In genomic region chr10:127509837-127510701, GRCm38 (mm10) we compare ENCODE assay signal across 8 mouse cellular contexts. TPM values are rescaled to one million over a fixed set of nuclear protein-coding genes. Genes with fewer than 3 reads are reported as not detected.
A peak's percentile ranks its signal among the peaks of the same experiment; 100 is the strongest.
DNase-seq lines count a peak whose midpoint lies in the region; ATAC-seq and TF ChIP-seq lines count a peak whose summit lies in the region.

No protein-coding gene starts in this region.

- no peaks in the 10 kb centered on the region for H3K9me3 ChIP-seq in heart, embryonic 10.5 days
- H3K9me3 ChIP-seq in ES-Bruce4 (replicated peaks; ENCODE audit: control insufficient read depth, insufficient read depth, low read length, poor library complexity, severe bottlenecking), result no peaks in the 10 kb centered on the region
- H3K9me3 ChIP-seq in forebrain, embryonic 10.5 days, result no peaks in the 10 kb centered on the region
- no peaks in the 10 kb centered on the region for H3K9me3 ChIP-seq in liver, embryonic 15.5 days (replicated peaks)

- no peak for DNase-seq in heart, embryonic 10.5 days (ENCODE audit: low spot score)
- no peak for DNase-seq in heart, adult 8-10 months (ENCODE audit: low spot score)
- DNase-seq in forebrain, embryonic 10.5 days (ENCODE audit: extremely low spot score, low spot score), result peak; percentile 36
- DNase-seq in adrenal gland, adult 18-20 months (ENCODE audit: low spot score in 2 of 2), result no peak
- DNase-seq in adrenal gland, adult 2 months, result no peak
- DNase-seq in left cerebral cortex, adult 18-20 months (ENCODE audit: low spot score in 2 of 2), result no peak

- H3K4me3 ChIP-seq in heart, embryonic 10.5 days, result peak overlapping the region; percentile 58
- H3K4me3 ChIP-seq in ES-Bruce4 (ENCODE audit: low read depth, low read length), result peak overlapping the region; percentile 53
- H3K4me3 ChIP-seq in forebrain, embryonic 10.5 days, result peak overlapping the region; percentile 56
- H3K4me3 ChIP-seq in liver, embryonic 15.5 days (replicated peaks), result peak overlapping the region; percentile 35; the same call in 1 of the 2 replicates

- ATAC-seq in liver, embryonic 15.5 days (ENCODE audit: insufficient read depth), result no peak

- H3K27ac ChIP-seq in heart, embryonic 10.5 days, result no peak overlapping the region
- no peak overlapping the region for H3K27ac ChIP-seq in ES-Bruce4 (ENCODE audit: insufficient read depth, low read length)
- peak overlapping the region; percentile 83 for H3K27ac ChIP-seq in forebrain, embryonic 10.5 days
- H3K27ac ChIP-seq in liver, embryonic 15.5 days (replicated peaks), result no peak overlapping the region

- H3K4me2 ChIP-seq in liver, embryonic 15.5 days, result peak overlapping the region; percentile 67; the same call in 1 of the 2 replicates

- peaks cover 72% of the 10 kb centered on the region for H3K4me1 ChIP-seq in heart, embryonic 10.5 days
- peaks cover 6% of the 10 kb centered on the region for H3K4me1 ChIP-seq in ES-Bruce4 (ENCODE audit: control insufficient read depth, insufficient read depth, low read length)
- H3K4me1 ChIP-seq in forebrain, embryonic 10.5 days, result peaks cover 76% of the 10 kb centered on the region
- peaks cover 54% of the 10 kb centered on the region for H3K4me1 ChIP-seq in liver, embryonic 15.5 days (replicated peaks)

- no peak for TF ChIP-seq EP300 in ES-Bruce4 (IDR thresholded peaks at IDR 0.05; ENCODE audit: insufficient read depth, low read depth, low read length)

- 5% methylated on average over 17 of the region's 17 CpGs for WGBS in heart, embryonic 10.5 days
- WGBS in forebrain, embryonic 10.5 days, result 2% methylated on average over 17 of the region's 17 CpGs
- WGBS in liver, embryonic 15.5 days (ENCODE audit: insufficient replicate concordance), result 10% methylated on average over 17 of the region's 17 CpGs

- no peak for TF ChIP-seq POLR2A in ES-Bruce4 (IDR thresholded peaks at IDR 0.05; ENCODE audit: insufficient read depth, low read length)

- no peak for TF ChIP-seq CTCF in ES-Bruce4 (IDR thresholded peaks at IDR 0.05; ENCODE audit: low read depth, low read length)

- peak overlapping the region; percentile 38 for H3K9ac ChIP-seq in ES-Bruce4 (ENCODE audit: low read depth, poor library complexity, severe bottlenecking)
- no peak overlapping the region for H3K9ac ChIP-seq in liver, embryonic 15.5 days

- peaks cover 8% of the 10 kb centered on the region; the same call in 1 of the 2 replicates for H3K36me3 ChIP-seq in heart, embryonic 10.5 days
- no peaks in the 10 kb centered on the region for H3K36me3 ChIP-seq in ES-Bruce4 (ENCODE audit: control insufficient read depth, insufficient read depth, low read length, poor library complexity, severe bottlenecking)
- no peaks in the 10 kb centered on the region for H3K36me3 ChIP-seq in forebrain, embryonic 10.5 days (replicated peaks)
- no peaks in the 10 kb centered on the region for H3K36me3 ChIP-seq in liver, embryonic 15.5 days (replicated peaks)

- H3K27me3 ChIP-seq in heart, embryonic 10.5 days (ENCODE audit: insufficient read depth, poor library complexity, severe bottlenecking), result peaks cover 93% of the 10 kb centered on the region
- H3K27me3 ChIP-seq in ES-Bruce4 (ENCODE audit: control insufficient read depth, insufficient read depth, low read length, poor library complexity, severe bottlenecking), result no peaks in the 10 kb centered on the region
- peaks cover 99% of the 10 kb centered on the region for H3K27me3 ChIP-seq in forebrain, embryonic 10.5 days (ENCODE audit: poor library complexity, severe bottlenecking)
- peaks cover 95% of the 10 kb centered on the region for H3K27me3 ChIP-seq in liver, embryonic 15.5 days

RNA-seq across cellular contexts. Expression of gene Ndufa4l2, which starts 4.7 kb away (rescaled TPM):
- polyA plus RNA-seq in heart, embryonic 10.5 days (2016; fragmentation: Nextera tagmentation; extraction: Ambion mirVana), result 7.8 and 9.0 TPM in 2 replicates
- 10 to 100 TPM; 17.2 to 26.5 (median 21.6) TPM for total RNA-seq in heart, adult 8-10 months (2022)
- polyA plus RNA-seq in ES-Bruce4 (2011; ENCODE audit: insufficient read depth, insufficient read length, low read depth, missing spikeins), result 5.4 and 5.7 TPM in 2 replicates
- polyA plus RNA-seq in forebrain, embryonic 10.5 days (2016; fragmentation: Nextera tagmentation; extraction: Ambion mirVana), result 2.6 and 2.9 TPM in 2 replicates
- 20.7 and 42.1 TPM in 2 replicates for polyA plus RNA-seq in liver, embryonic 15.5 days (2015; fragmentation: Nextera tagmentation; extraction: Ambion mirVana)
- 10 to 100 TPM; 36.0 to 55.3 TPM for total RNA-seq in adrenal gland, adult 18-20 months (2021)
- 10 to 100 TPM; 45.8 to 53.5 TPM for total RNA-seq in adrenal gland, adult 2 months (2021)
- polyA plus RNA-seq in adrenal gland, adult 2 months (2012; rRNA removed), result 86.0 and 107 TPM in 2 replicates
- 1 to 10 TPM; 3.5 to 5.2 TPM for total RNA-seq in left cerebral cortex, adult 18-20 months (2021)

RNA-seq across cellular contexts. Expression of gene Stac3, which starts 8.6 kb away (rescaled TPM):
- polyA plus RNA-seq in heart, embryonic 10.5 days (2016; fragmentation: Nextera tagmentation; extraction: Ambion mirVana), result 0.22 and 0.84 TPM in 2 replicates
- total RNA-seq in heart, adult 8-10 months (2022), result 1 to 10 TPM in 1 of 4 experiments, under 1 TPM in 2, not detected in 1; 0.66 to 1.5 (median 0.76) TPM
- 1.9 and 2.6 TPM in 2 replicates for polyA plus RNA-seq in ES-Bruce4 (2011; ENCODE audit: insufficient read depth, insufficient read length, low read depth, missing spikeins)
- polyA plus RNA-seq in forebrain, embryonic 10.5 days (2016; fragmentation: Nextera tagmentation; extraction: Ambion mirVana), result 0.30 and 0.41 TPM in 2 replicates
- polyA plus RNA-seq in liver, embryonic 15.5 days (2015; fragmentation: Nextera tagmentation; extraction: Ambion mirVana), result 1.0 and 1.2 TPM in 2 replicates
- total RNA-seq in adrenal gland, adult 18-20 months (2021), result 1 to 10 TPM; 1.1 to 1.9 TPM
- total RNA-seq in adrenal gland, adult 2 months (2021), result 1 to 10 TPM in 1 of 2 experiments, under 1 TPM in 1; 0.93 to 1.8 TPM
- polyA plus RNA-seq in adrenal gland, adult 2 months (2012; rRNA removed), result 1.5 and 2.5 TPM in 2 replicates
- 1 to 10 TPM; 3.9 to 4.8 TPM for total RNA-seq in left cerebral cortex, adult 18-20 months (2021)

RNA-seq across cellular contexts. Expression of gene Shmt2, which starts 12.2 kb away (rescaled TPM):
- polyA plus RNA-seq in heart, embryonic 10.5 days (2016; fragmentation: Nextera tagmentation; extraction: Ambion mirVana), result 101 and 126 TPM in 2 replicates
- total RNA-seq in heart, adult 8-10 months (2022), result 10 to 100 TPM; 41.6 to 48.4 (median 44.5) TPM
- polyA plus RNA-seq in ES-Bruce4 (2011; ENCODE audit: insufficient read depth, insufficient read length, low read depth, missing spikeins), result 67.4 and 68.2 TPM in 2 replicates
- polyA plus RNA-seq in forebrain, embryonic 10.5 days (2016; fragmentation: Nextera tagmentation; extraction: Ambion mirVana), result 124 and 129 TPM in 2 replicates
- 138 and 159 TPM in 2 replicates for polyA plus RNA-seq in liver, embryonic 15.5 days (2015; fragmentation: Nextera tagmentation; extraction: Ambion mirVana)
- 10 to 100 TPM; 38.6 to 46.5 TPM for total RNA-seq in adrenal gland, adult 18-20 months (2021)
- total RNA-seq in adrenal gland, adult 2 months (2021), result 10 to 100 TPM; 43.3 to 48.8 TPM
- 84.2 and 106 TPM in 2 replicates for polyA plus RNA-seq in adrenal gland, adult 2 months (2012; rRNA removed)
- 10 to 100 TPM; 23.4 to 27.0 TPM for total RNA-seq in left cerebral cortex, adult 18-20 months (2021)

RNA-seq across cellular contexts. Expression of gene Nxph4, which starts 24.3 kb away (rescaled TPM):
- 0.16 and 0.33 TPM in 2 replicates for polyA plus RNA-seq in heart, embryonic 10.5 days (2016; fragmentation: Nextera tagmentation; extraction: Ambion mirVana)
- under 1 TPM; 0.22 to 0.66 (median 0.50) TPM for total RNA-seq in heart, adult 8-10 months (2022)
- polyA plus RNA-seq in ES-Bruce4 (2011; ENCODE audit: insufficient read depth, insufficient read length, low read depth, missing spikeins), result 0.79 TPM in 1 of 2 replicates, not detected in the other
- 3.0 and 9.5 TPM in 2 replicates for polyA plus RNA-seq in forebrain, embryonic 10.5 days (2016; fragmentation: Nextera tagmentation; extraction: Ambion mirVana)
- 0.07 TPM in 1 of 2 replicates, not detected in the other for polyA plus RNA-seq in liver, embryonic 15.5 days (2015; fragmentation: Nextera tagmentation; extraction: Ambion mirVana)
- 10 to 100 TPM in 1 of 2 experiments, 1 to 10 TPM in 1; 6.9 to 12.6 TPM for total RNA-seq in adrenal gland, adult 18-20 months (2021)
- 10 to 100 TPM in 1 of 2 experiments, 1 to 10 TPM in 1; 5.0 to 11.7 TPM for total RNA-seq in adrenal gland, adult 2 months (2021)
- 7.4 and 7.8 TPM in 2 replicates for polyA plus RNA-seq in adrenal gland, adult 2 months (2012; rRNA removed)
- 1 to 10 TPM; 7.6 to 8.3 TPM for total RNA-seq in left cerebral cortex, adult 18-20 months (2021)
